Mouse (Mus musculus): Measurements from ENCODE around the gene Grin2b.
"Not testable (repeated sequence)": the region's sequence is repeated elsewhere in the genome, so short reads cannot be mapped to it uniquely, and the experiment has no call there.

Gene Grin2b

GRCm38 (mm10) chr6:135826776-135827175, 346.5 kb downstream of the Grin2b start:
- in situ Hi-C loops (cut with MboI; ENCODE audit: unreplicated experiment in 2 of 2) = not testable (repeated sequence)

DNA sequence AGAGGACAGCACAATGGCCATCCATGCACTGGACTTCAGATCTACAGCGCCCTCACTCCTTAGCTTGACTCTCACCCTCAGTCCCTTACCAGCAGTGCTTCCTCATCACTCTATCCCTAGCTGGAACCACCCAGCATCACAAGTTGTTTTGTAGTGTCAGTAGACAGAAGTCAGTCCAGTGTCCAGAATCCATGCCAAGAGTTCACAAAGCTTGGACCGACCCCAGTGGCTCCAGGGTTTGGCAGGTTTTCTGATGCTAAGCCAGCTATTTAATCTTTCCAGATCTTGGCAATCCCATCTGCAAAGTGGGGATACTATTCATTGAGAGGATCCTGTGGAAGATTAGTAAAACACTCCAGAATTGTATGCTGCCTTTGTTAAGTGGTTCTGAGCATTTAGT, 355.9 kb downstream of the Grin2b start:
- in situ Hi-C loops (cut with MboI; ENCODE audit: unreplicated experiment in 2 of 2) = no loop called here

DNA sequence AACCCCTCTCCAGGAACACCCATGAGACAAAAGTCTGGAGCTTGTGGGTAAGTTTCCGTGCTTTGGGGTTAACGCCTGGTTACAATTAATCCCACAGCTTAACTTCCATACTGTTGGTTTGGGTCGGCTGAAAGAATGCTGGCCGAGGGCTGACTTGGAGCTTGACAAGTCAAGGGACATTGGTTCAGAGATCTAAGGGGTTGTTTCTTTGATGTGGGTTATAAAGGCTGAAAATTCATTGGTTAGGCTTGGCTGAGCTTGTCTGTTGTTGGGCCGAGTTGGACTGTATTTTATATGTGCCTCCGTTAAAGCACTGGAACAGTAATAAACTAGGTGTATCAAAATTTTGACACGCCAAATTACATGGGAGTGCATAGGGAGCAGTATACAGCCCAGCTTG, 359.6 kb downstream of the Grin2b start:
- in situ Hi-C loops (cut with MboI; ENCODE audit: unreplicated experiment in 2 of 2) = no loop called here

DNA sequence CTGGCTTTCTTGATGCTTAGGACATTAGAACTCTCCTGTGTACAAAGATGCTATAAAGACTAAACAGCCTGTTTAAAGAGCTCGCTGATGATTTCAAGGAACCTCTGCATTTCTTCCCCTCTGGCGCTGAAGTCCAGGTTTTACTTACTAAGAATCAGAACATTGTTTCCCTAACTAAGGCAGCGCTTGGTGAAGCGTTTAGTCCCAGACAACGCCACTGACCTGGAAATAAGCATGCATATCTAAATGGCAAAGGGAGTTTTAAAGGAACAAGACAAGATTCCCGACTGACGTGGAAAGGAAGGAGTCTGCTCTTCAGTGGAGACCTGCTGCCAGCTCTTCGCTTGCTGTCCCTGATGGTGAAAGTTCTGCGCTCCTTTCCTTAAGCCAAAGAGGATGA, 367.9 kb downstream of the Grin2b start:
- in situ Hi-C loops (cut with MboI; ENCODE audit: unreplicated experiment in 2 of 2) = no loop called here

GRCm38 (mm10) chr6:135799949-135800348, 373.4 kb downstream of the Grin2b start:
- in situ Hi-C loops (cut with MboI; ENCODE audit: unreplicated experiment in 2 of 2) = no loop called here

GRCm38 (mm10) chr6:135798202-135798992, 374.9 kb downstream of the Grin2b start:
- in situ Hi-C loops (cut with MboI; ENCODE audit: unreplicated experiment in 2 of 2) = no loop called here

- in situ Hi-C loops (cut with MboI; ENCODE audit: unreplicated experiment in 2 of 2) = no loop called here
Observed at GRCm38 (mm10) chr6:135797371-135798033, 375.8 kb downstream of the Grin2b start.

DNA sequence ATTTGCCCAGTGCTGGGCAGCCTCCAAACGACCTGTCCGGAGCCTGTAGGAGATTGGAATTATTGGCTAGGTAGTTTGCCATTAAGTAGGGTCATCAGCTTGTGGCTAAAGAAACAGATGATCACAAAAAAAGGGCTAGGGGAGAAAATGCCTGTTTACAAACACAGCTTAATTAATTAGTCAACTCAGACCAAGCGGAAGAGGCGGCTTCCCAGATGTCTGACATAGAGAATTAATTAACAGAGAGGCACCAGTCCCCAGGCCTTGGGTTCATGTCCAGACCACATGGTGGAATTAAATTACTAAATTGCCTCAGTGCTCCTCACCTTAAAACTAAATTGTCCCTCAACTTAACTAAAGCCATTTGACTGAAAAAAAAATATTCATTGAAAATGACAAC, 376.4 kb downstream of the Grin2b start:
- in situ Hi-C loops (cut with MboI; ENCODE audit: unreplicated experiment in 2 of 2) = no loop called here

DNA sequence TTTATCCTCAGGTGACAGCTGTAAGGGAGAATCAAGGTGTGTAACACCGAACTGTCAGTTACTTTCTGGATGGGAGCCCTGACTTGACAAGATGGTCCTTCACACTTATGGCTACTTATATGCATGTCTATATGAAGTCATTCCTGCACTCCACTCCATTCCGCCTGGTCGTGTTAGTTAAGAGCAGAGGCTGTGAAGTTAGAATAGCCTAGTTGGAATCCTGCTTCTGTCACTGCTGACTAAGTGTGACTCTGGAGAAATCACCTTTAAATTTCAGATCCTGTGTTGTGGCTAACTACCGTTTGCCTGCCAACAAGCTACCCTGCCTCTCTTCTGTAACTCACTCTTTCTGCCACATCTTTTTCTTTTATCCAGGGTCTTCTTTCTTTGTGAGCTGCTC, 381.9 kb downstream of the Grin2b start:
- in situ Hi-C loops (cut with MboI; ENCODE audit: unreplicated experiment in 2 of 2) = no loop called here

DNA sequence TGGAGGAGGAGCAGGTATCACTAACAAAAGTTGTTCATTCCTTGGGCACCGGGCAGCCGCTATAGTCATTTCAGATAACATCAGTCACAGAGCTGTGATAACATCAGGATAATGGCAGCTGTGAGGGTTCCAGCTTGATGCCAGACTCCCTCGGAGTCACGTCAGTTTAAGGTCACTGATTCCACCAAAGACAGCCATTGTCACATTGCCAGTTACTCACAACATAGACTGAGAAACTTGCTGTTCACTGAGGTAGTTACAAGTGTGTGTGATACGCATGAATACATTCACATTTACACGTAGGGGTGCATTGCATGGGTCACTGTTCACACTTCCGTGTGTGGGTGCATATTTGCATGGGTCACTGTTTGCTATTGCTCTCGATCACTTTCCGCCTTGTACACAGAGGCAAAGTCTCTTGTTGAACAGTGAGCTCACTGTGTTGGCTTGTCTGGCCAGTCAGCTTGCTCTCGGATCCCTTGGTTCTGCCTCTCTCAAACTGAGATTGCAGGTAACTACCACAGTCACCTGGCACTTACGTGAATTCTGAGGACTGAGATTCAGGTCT, 383.6 kb downstream of the Grin2b start:
- in situ Hi-C loops (cut with MboI; ENCODE audit: unreplicated experiment in 2 of 2) = no loop called here

DNA sequence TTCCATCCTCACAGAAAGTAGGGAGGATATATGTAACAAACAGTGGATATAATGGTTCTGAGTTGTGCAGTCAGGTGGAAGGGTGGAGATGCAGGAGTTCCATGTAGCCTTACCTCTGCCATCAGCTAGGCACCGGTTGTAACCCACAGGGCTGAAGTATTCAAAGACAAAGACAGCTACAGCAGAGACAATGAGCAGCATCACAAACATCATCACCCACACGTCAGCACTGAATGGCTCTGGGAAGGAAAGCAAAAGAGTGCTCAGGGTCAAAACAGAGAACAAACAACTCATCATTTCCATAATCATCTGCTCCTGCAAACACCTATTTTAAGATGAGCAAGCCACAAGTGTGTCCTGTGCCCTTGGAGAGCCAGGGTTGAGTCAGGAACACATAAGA, 398.6 kb downstream of the Grin2b start:
- in situ Hi-C loops (cut with MboI; ENCODE audit: unreplicated experiment in 2 of 2) = no loop called here

- in situ Hi-C loops (cut with MboI; ENCODE audit: unreplicated experiment in 2 of 2) = no loop called here
Observed at GRCm38 (mm10) chr6:135767572-135767971, 405.7 kb downstream of the Grin2b start.

GRCm38 (mm10) chr6:135758735-135759134, 414.6 kb downstream of the Grin2b start:
- in situ Hi-C loops (cut with MboI; ENCODE audit: unreplicated experiment in 2 of 2) = no loop called here

DNA sequence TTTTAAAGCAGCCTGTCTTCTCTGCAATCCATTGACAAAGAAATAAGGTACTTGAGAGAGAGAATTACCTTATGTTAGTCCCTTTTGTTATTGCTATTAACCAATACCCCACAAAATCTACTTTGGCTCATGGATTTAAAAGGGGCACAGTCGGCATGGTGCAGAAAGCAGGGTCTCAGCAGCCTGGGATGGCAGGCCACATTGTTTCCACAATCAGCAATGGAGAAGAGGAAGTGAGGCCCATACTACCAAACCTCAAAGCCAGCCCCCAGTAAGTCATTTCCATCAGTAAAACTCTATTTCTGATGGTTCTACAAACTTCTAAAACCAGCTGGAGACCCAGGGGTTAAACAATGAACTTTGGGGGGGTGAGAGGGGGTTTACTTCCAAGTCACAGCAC, 417.2 kb downstream of the Grin2b start:
- in situ Hi-C loops (cut with MboI; ENCODE audit: unreplicated experiment in 2 of 2) = no loop called here

- in situ Hi-C loops (cut with MboI; ENCODE audit: unreplicated experiment in 2 of 2) = no loop called here
Observed at GRCm38 (mm10) chr6:135748412-135749076, 424.8 kb downstream of the Grin2b start.

- in situ Hi-C loops (cut with MboI; ENCODE audit: unreplicated experiment in 2 of 2) = no loop called here
Observed at GRCm38 (mm10) chr6:135745606-135746005, 427.7 kb downstream of the Grin2b start.

- in situ Hi-C loops (cut with MboI; ENCODE audit: unreplicated experiment in 2 of 2) = no loop called here
Observed at GRCm38 (mm10) chr6:135734227-135734732, 439.0 kb downstream of the Grin2b start.

DNA sequence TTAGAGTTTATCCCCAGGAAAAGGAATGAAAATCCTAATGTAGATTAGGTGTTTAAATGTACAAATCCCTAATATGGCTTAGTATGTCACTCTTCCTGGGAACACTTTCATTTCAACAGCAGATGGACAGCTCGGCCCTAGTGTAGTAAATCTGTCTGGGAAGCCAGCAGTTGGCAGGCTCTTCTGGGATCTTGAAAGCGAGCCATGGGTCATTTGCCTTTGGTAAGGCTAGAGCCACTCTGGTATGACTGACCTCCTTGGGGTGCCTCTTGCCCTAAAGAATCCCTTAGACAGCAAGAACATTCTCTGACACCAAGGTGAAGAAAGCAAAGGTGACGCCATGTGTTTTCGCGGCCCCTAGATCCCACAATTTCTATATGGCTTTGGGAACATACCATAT, 446.2 kb downstream of the Grin2b start:
- in situ Hi-C loops (cut with MboI; ENCODE audit: unreplicated experiment in 2 of 2) = no loop called here

DNA sequence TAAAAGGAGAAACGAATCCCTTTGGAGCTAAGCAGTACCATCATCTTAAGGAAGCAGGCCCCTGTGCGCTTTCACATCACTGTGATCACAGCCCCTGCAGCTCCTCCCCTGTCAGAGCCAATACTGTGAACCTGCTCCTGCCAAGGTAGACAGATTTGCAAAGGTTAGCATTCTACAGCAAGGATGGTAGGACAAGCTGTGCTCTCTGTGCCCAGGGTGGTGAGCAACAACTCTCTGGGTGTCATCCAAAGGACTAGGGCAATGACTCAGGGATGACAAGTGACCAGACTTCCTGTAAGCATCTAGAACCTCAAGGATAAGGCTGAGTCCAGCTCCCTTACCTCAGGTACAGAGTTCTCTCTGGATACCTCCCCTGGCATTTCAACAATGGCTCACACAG, 451.6 kb downstream of the Grin2b start:
- in situ Hi-C loops (cut with MboI; ENCODE audit: unreplicated experiment in 2 of 2) = no loop called here

- in situ Hi-C loops (cut with MboI; ENCODE audit: unreplicated experiment in 2 of 2) = no loop called here
Observed at GRCm38 (mm10) chr6:135714906-135715305, 458.4 kb downstream of the Grin2b start.

- in situ Hi-C loops (cut with MboI; ENCODE audit: unreplicated experiment in 2 of 2) = no loop called here
Observed at GRCm38 (mm10) chr6:135714236-135714635, 459.1 kb downstream of the Grin2b start.
